Mouse (Mus musculus) fat pad, adult 2 months (tissue): ENCODE measurements around the gene Prr15.

Source experiments
- DNase-seq: peaks from one replicate; pipeline ENCODE4 v3.0.0-alpha.2; 2011; ENCODE audit warnings: low read depth, low spot score; ENCODE audit errors: extremely low read depth

Prr15 gene

GRCm38 (mm10) chr6:54331765-54332164, 6.1 kb downstream of the Prr15 start:
- DNase-seq: no peak

GRCm38 (mm10) chr6:54332203-54332602, 6.6 kb downstream of the Prr15 start:
- no peak for DNase-seq

GRCm38 (mm10) chr6:54333116-54333651, 7.5 kb downstream of the Prr15 start:
- DNase-seq: no peak

GRCm38 (mm10) chr6:54333652-54334396, 8.2 kb downstream of the Prr15 start:
- DNase-seq: no peak

- DNase-seq: no peak
Observed at GRCm38 (mm10) chr6:54337321-54337720, 11.7 kb downstream of the Prr15 start.

- no peak for DNase-seq
Observed at GRCm38 (mm10) chr6:54341133-54341532, 15.5 kb downstream of the Prr15 start.

- DNase-seq: no peak
Observed at GRCm38 (mm10) chr6:54342223-54342622, 16.6 kb downstream of the Prr15 start.

- DNase-seq: no peak
Observed at GRCm38 (mm10) chr6:54351860-54352259, 26.2 kb downstream of the Prr15 start.

- DNase-seq: no peak
Observed at GRCm38 (mm10) chr6:54352931-54353690, 27.5 kb downstream of the Prr15 start.

GRCm38 (mm10) chr6:54353698-54354097, 28.1 kb downstream of the Prr15 start:
- DNase-seq: no peak

GRCm38 (mm10) chr6:54355626-54356025, 30.0 kb downstream of the Prr15 start:
- no peak for DNase-seq

- DNase-seq: no peak
Observed at GRCm38 (mm10) chr6:54362526-54363324, 37.1 kb downstream of the Prr15 start.

GRCm38 (mm10) chr6:54364406-54365136, 38.9 kb downstream of the Prr15 start:
- no peak for DNase-seq

GRCm38 (mm10) chr6:54366607-54367006, 41.0 kb downstream of the Prr15 start:
- no peak for DNase-seq

GRCm38 (mm10) chr6:54368071-54368470, 42.4 kb downstream of the Prr15 start:
- DNase-seq: no peak

- DNase-seq: no peak
Observed at GRCm38 (mm10) chr6:54369913-54370542, 44.4 kb downstream of the Prr15 start.

- DNase-seq: no peak
Observed at GRCm38 (mm10) chr6:54371874-54372273, 46.2 kb downstream of the Prr15 start.

GRCm38 (mm10) chr6:54379356-54379755, 53.7 kb downstream of the Prr15 start:
- no peak for DNase-seq
